Mouse (Mus musculus) E14TG2a.4 (cell line): ENCODE data around the gene Rapgef3.

Experiments used
- CTCF ChIP-seq: conservative IDR thresholded peaks from 2 replicates; pipeline ENCODE4 v1.5.1; 2014; ENCODE audit warnings: low read length
- NANOG ChIP-seq: IDR thresholded peaks from 2 replicates; pipeline ENCODE4 v1.6.1; 2014; ENCODE audit warnings: borderline replicate concordance, low read length, mixed read lengths
- POU5F1 ChIP-seq: IDR thresholded peaks from 2 replicates; pipeline ENCODE4 v1.6.1; 2014; ENCODE audit warnings: low read length, borderline replicate concordance

- TF ChIP-seq CTCF: no peak
- TF ChIP-seq POU5F1: no peak
- TF ChIP-seq NANOG: no peak
These were observed 2.5 kb upstream of the Rapgef3 start for GRCm38 (mm10) chr15:97770280-97770679.
